Mouse (Mus musculus): ENCODE results near the gene Fam160b1.

Fam160b1 gene

DNA sequence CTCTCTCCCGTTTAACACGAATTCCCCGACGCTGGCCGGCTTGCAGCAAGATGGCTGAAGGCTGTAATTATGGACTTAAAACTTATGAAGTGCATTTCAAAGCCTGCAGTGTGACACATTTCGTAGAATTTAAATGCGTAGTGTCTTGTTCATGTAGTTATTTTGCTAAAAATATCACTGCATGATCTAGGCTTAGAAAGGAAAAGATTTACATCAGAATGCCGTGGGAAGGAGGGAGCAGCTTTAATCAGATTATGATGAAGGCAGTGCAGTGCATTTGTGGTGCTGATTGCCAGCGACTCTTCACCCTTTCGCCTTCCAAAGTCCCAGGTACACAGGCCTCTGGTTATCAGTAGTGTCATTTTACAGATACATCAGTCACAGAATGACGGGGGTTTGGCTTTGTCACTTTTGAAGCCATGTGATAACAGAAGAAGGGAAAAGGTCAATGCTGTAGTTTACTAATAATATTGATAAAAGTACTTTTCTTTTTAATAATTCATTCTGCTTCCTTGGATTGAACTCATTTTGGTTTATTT is 7.4 kb downstream of the Fam160b1 start:
- DNase-seq: no peak

DNA sequence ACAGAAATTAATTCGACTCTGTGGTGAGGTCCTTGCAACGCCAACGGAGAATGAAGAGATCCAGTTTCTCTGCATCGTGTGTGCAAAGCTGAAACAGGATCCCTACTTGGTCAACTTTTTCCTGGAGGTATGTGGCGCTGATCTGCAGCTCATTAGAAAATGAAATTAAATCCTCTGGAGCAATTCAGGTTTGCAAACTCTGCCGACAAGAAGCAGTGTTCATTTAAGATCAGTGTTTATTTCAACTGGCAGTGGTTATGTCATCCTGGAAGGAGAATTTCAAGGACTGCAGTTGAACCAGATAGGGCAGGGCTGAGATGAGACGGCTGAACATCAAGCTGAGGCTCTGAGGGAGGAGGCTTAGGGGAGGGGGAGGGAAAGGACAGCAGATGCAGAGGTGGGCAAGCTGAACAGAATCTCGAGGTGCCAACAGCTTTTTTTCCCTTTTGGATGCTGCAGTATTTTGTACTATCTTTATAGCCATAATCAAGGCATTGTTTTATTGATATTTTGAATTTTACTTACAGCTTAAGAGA is 12.9 kb downstream of the Fam160b1 start:
- no peak for DNase-seq

DNA sequence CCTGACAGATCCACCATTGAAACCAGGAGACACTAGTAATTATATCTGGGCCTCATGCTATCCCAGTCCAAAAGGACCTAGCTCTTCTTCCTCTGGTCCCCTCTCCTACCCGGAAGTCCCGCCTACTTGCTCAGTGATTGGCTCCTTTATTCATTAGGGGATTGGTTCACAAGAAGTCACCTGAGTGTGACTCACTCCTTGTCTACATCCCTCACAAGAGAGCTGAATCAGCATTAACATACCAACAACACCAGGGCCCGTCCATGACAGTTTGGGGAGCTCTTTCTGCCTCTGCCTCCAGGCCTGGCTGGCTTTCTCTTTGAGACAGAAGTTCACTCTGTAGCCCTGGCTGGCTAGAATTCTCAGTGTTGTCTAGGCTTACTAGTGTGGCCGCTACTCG is 14.7 kb downstream of the Fam160b1 start:
- DNase-seq: no peak

DNA sequence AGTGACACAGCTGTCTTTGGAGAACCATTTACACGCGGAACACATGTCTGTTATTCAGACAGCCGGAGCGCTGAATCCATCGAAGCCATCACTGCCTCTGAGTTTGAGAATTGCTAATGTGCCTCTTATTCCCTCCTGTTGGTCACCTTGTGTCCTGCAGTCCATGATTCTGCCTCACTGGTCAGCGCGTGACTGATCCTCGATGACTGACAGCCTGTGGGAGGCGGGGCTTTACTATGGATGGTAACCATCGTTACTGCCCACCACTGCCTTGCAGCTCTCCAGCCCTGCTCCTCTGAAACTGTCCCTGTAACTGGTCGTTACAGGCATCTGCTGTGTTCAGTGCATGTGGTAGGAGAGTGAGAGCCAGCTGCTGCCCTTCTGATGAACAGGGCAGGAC is 15.3 kb downstream of the Fam160b1 start:
- DNase-seq: no peak

DNA sequence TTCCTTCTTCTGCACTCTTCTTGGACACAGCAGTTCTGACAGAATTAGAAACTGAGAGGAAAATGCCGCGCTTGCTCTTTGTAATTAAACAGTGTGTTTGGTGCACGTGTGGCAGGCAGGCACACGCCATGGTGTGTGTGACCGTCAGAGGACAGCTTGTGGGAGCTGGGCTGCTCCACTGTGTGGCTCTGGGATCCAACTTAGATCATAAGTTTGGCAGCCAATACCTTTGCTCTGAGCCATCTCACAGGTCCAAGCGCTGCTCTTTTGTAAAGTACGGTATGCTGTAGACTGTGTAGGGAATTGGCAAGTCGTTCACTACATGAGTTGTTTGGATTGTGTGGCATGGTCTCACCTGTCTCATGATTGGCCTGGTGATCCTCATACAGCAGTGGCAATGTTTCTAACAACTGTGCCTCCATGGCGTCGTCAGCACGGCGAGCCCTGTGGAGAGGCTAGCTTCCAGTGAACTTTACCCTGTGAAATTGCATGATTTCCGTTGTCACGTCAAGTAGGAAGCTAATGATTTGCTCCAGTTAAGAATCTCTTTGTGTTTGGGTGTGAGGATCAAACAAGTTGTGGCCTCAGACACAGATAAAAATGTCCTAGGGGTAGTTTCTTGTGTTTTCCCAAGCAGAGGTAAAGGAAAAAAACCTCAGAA is 16.7 kb downstream of the Fam160b1 start:
- no peak for DNase-seq

DNA sequence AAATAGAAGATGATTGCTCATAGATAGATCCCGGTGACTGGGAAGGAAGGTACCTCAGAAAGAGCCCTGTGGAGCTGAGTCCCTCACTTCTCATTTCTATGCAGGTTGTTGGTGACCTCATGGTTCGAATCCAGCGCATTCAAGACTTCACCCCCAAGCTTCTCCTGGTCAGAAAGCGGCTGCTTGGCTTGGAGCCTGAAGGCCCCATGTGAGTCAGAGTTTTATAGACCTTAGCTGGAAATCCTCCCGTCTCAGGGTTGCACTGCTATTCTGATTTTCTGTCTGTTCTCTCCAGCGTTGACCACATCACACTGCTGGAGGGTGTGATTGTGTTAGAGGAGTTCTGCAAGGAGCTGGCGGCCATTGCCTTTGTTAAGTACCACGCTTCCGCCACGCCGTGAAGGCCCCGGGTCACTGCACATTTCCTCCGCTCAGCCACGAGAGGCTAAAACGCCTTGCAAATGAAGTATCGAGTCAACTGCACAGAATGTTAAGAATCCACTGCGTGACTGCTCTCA is 25.8 kb downstream of the Fam160b1 start:
- no peak for DNase-seq

DNA sequence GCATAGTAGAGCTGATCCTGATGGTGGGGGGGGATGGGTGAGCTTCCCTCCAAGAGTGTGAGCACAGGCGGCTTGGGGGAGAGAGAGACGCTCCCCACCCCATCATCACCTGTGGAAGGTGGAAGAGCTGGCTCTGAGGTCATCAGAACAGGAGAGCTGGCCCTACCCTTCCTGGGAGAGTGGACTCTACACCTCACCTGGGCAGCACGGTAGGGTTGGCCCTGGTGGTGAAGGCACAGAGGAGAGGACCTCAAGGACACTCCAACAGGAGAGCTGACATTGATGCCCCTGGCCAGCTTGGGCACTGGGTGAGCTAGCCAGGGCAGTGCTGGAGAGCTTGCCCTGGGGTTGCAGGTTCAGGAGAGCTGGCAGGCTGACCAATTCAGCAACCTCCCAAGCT is 31.1 kb downstream of the Fam160b1 start:
- no peak for DNase-seq

DNA sequence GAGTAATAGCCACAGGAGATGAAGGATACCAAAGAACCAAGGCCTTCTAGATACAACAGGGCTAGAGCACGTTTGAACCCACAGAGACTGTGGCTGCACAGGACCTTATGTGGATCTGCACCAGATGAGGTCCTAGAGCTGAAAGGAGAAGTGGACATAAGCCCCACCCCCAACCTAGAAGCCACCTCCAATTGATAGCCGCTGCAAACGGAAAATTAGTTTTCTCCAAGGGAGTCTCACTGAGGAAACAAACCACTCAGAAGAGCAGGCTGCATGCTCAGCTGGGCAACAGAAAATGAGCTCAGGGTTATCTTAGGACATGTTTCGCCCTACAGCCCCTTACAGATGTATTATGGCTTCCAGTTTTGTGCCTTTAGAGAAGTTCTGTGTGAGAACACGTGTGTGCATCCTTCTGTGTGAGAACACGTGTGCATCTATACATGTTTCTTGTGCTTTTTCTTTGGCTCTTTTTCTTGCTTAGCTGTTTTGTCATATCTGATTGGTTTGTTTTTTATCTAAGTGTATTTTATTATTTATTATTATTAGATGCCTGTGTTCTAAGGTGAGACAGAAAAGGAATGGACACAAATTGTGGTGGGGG is 33.0 kb downstream of the Fam160b1 start:
- no peak for DNase-seq

DNA sequence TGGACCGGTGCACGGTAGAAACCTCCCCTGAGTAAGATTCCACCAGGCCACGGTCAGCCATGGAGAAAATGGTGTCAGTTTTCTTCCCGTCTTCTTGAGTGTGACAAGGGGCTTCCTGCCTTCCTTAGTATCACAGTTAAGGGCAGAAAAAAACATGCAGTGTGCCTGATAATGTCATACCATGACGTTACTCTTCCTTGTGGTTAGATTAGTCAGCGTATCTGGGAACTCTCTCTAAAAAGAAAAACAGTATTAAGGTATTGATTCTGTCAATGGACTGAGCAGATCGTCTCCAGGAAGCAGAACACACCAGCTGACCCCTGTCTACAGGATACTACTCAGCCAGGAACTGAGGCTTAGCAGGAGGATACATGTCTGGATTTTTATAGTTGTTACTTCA is 36.1 kb downstream of the Fam160b1 start:
- DNase-seq: no peak

DNA sequence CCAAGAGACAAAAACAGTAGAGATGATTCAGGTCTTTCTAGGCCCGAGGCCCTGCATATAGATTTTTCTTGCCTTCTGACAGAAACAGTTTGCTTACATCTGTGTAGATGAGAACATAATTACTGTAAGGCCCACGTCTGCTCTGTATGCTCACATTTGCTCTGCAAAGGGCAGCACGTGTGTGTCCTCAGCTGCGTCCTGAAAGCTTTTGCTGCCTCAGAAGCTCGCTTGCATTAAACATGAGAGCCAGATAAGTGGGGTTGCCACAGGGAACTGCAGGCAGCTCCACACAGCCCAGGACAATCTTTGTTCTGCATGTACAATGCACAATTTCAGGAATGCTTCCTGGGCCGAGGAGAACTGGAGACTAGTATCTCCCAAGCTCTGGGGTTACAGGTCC is 41.9 kb downstream of the Fam160b1 start:
- no peak for DNase-seq

DNA sequence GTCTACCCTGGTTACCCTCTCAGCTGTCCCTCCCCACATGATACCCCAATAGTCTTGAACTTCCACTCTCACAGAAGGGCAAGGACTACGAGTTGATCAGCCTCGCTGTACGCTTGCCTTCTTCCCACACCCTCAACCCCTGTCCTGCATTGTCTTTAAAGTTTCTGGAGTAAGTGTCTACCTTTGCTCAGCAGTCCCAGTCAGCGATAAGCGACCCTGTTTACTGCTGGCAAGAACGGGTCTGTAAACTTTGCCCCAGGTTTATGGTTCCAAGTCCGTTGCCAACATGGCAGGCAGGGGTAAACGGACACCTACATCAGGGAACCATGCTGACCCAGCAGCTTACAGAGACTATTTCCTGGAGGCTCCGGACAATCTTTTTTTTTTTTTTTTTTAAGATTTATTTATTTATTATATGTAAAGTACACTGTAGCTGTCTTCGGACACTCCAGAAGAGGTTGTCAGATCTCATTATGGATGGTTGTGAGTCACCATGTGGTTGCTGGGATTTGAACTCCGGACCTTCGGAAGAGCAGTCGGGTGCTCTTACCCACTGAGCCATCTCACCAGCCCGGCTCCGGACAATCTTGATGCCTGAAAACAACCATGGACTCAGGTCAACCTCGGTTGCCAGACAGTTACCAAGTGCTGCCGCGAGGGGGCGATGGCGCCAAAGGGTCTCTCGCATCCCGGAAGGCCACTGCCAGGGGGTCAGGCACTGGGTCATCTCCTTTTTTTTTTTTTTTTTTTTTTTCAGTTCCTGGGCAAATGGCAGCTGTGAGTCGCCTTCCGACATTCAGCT is 43.4 kb downstream of the Fam160b1 start:
- peak; percentile 98 for DNase-seq

DNA sequence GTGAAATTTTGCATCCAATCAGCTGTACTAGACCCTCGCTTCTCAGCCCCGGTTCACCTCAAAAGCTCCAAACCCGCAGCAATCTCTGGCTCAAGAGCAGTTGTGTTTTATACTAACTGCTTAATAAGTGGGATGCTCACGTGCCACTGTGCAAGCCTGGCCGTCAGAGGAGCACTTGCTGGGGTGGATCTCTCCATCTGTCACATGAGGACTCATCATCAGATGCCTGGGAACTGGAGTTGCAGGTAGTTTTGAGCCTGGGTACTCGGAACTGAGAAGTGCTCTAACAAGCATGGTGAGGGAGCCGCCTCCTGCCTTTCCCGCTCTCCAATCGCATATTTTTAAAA is 44.0 kb downstream of the Fam160b1 start:
- no peak for DNase-seq

DNA sequence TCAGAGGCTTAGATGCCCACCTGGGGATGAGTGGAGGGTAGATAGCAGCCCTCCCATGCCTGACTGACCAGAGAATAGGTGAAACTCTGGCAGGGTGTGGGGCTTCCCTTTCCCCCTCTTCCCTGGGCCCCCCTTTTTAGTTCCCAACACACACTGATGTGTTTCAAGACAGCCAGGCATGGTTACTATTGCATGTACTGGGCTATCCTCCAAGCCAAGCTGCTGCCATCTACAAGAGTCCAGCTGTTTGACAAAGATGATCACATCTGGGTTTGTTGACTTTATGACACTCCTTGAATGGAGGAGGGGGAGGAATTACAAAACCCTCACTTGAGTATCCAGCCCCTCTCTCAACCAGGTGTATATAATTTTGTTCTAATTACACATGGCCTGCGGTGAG is 47.5 kb downstream of the Fam160b1 start:
- DNase-seq: no peak

DNA sequence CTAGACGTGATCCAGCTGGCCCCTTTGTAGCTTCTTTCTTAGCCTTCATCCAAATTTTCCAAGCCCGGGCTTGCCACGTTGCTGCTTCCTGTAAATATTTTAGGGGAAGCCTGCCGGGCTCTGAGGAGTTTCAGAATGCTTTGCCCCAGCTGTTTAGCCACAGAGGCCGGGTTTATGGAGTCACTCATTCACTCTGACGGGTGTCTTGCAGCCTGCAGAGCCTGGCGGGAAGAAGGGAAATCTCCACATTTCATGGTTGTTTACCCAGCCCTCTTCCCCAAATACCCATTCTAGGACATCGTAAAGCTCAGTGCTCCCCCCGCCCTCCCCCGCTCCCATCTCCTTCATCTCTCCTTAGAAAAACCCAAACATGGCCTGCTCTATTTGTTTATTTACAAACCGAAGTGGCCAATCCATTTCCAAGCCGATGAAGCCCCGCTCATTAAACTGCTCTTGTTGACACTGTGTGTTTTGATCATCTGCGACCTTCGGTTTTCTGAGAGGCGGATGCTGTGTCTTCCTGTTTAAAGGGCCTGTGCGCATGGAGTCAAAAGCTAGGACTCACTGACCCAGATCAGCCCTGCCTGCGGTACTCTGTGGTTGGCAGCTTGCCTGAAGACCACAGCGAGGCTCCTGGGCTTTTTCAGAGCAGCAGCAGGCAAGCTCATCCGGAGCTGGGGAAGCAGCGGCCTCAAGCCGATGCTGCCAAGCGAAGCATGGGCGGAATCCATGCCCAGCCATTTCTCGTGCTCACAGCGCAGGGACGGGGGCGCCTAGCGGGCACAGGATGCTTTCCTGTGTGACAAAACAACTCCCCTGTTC is 51.1 kb downstream of the Fam160b1 start:
- DNase-seq: peak; percentile 98

DNA sequence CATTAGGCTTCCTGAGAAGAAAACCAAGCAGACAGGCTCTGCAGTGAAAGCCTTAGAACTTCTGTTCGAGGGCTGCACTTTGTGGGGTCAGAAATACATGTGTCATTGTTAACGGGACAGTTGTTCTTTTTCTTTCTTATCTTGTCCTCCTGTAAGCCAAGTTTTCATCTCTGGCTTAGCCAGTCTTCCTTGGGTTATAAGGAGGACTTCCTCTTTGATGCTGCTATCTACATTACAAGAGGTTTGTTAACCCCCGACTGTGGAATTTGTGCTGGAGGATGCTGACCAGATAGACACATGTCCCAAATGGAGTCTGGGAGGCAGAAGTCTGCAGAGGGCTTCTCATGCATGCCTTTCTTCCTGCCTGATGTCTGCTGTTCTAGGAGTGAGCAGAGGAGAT is 52.7 kb downstream of the Fam160b1 start:
- no peak for DNase-seq

DNA sequence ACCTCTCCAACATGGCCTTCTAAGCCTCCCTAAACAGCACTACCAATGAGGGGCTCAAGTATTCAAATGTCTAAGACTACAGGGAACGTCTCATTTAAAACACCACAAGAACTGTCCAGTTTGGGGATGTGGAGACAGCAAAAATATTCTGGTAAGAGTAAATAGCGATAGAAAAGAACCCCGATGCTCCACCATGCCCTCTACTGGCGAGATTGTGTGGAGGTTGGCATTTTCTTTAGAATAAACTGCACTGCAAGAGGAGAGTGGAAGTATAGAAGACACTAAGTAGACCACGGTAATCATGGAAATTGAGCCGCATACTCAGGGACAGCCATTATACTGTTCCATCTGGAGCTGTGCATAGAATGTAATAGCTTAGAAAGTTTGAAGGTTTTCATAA is 53.4 kb downstream of the Fam160b1 start:
- DNase-seq: no peak

DNA sequence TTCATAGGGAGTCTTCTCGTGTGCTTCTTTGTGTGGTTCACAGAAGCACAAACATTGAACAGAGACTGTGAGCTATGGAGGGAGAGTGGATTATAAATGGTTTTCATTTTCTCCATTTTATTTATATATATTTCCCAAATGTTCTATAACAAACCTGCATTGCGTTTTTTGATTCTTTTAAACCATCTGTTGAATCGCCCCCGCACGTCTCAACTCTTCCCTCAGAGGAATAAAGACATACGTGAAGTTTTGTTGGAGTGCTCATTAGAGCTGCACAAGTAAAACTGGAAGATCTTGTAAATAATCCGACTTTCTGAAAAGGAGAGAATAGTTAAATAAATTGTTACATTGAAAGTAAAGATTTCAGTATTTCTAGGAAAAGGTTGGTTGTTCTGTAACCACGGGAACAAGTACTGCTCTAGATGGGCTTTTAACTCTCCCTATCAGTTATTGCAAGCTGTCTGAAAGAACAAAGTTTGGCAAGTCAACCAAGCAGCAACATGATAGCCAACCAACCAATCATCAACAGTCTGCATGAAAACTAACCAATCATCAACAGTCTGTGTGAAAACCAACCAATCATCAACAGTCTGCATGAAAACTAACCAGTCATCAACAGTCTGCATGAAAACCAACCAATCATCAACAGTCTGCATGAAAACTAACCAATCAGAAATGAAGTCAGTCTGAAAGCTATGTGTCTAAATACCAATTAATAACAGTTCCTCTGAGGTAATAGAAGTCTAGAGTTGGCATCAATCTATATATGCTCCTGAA is 54.7 kb downstream of the Fam160b1 start:
- DNase-seq: no peak

DNA sequence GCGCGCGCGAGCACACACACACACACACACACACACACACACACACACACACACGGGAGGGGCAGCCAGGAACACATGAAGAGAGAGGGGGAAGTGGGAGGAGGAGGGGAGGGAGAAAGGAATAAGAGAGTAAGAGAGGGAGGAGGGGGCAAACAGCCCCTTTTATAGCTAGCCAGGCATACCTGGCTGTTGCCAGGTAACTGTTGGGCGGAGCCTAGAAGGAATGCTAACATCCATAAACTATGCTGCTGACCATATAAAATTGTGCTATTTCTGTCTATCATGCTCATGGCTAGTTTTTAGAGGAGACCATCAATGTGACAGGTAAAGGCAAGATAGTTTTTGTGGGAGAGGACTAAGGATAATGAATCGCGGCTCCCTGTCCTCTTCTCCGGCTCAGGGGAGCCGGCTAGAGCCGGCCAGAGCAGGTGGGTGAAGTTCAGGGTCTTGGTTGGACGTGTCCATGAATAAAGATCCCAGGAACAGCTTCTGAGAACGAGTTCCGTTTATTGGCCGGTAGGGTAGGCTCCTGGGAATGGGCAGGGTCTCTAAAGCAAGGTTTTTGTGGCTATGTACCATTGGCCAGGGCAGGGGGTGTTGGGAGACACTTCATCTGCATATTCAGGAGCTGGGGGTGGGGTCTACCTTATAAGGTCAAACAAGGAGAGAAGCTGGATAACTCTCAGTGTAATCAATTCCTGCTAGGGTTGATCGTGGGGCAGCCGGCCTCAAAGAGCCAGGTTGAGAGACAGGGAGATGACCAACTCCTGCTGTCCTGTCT is 57.5 kb downstream of the Fam160b1 start:
- DNase-seq: no peak

DNA sequence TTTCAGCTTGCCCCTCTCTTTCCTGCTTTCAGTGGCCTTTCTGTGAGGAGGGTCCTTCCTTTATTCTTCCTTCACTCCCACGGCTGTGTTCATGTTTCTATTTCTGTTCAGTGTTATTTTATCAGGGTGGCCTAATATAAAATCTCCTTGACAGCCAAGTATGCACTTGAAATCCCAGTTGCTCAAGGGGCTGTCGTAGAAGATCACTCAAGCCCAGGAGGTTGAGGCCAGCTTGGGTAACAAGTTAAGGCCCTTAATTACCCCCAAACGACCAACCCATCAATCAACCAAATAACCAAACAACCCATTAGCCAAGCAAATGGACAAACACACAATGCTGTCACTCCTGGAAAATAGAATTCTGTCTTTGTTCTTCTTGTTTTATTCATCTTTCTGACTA is 62.9 kb downstream of the Fam160b1 start:
- DNase-seq: no peak

DNA sequence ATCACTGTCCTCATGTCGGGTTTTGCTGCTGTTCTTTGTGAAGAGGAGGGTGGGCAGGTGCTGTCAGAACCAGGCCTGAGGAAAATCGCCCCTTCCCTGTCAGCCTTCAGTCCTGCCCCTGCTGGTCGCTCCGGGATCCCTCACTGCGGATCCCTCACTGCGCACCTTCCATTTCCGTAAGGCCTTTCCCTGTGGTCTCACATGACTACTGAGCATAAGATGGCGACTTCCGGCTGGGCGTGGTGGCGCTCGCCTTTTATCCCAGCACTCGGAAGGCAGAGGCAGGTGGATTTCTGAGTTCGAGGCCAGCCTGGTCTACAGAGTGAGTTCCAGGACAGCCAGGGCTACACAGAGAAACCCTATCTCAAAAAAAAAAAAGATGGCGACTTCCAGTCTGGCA is 64.8 kb downstream of the Fam160b1 start:
- DNase-seq: peak; percentile 75

DNA sequence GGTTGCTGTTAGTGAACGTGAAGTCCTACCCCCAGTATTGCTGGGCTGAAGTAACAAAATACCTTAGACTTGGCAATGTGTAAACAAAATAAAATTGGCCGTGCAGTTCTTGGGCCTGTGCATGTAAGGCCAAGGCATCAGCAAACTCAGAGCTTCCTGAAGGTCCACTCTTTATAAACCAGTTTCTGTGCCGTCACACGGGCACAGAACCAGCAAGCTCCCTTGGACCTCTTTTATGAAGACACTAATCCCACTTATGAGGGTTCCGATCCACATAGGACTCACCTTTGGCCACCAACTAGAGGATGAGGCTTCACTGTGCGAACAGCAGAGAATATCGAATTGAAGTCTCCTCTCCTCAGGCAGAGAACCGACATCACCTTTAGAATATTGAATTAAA is 66.4 kb downstream of the Fam160b1 start:
- DNase-seq: peak; percentile 53

Measured in heart, adult 11 months (tissue).